Mouse (Mus musculus) CH12.LX (cell line): ENCODE data around the gene Cyb5rl. TPM values are rescaled to one million over a fixed set of nuclear protein-coding genes. Genes with fewer than 3 reads are reported as not detected.

Experiments used
- DNase-seq: peaks from one replicate; pipeline ENCODE4 v3.0.0-alpha.2; 2013; ENCODE audit errors: extremely low read depth
- H3K27ac ChIP-seq: 2 replicates; pipeline ENCODE4 v1.5.1; 2012; ENCODE audit warnings: low read depth, mild to moderate bottlenecking, control low read depth, moderate library complexity; ENCODE audit not compliant: insufficient read depth
- H3K27me3 ChIP-seq: replicated peaks from 2 replicates; pipeline ENCODE3; 2012; ENCODE audit warnings: inconsistent platforms
- H3K36me3 ChIP-seq, 2 experiments: replicated peaks in 1 of 2; 2 replicates each; pipeline versions ENCODE3 to v1.6.1; 2012; ENCODE audit warnings: inconsistent platforms in 1 of 2, low read length in 1 of 2, mild to moderate bottlenecking in 1 of 2, mixed read lengths in 1 of 2, moderate library complexity in 1 of 2; ENCODE audit not compliant: control insufficient read depth in 1 of 2, insufficient read depth in 1 of 2
- H3K4me1 ChIP-seq, 2 experiments: 2 replicates each; pipeline ENCODE4 v1.6.1; 2012; ENCODE audit warnings: inconsistent platforms in 1 of 2, moderate library complexity in 1 of 2; ENCODE audit not compliant: insufficient read depth in 2 of 2, control insufficient read depth in 1 of 2
- H3K4me2 ChIP-seq: 2 replicates; pipeline ENCODE4 v1.6.1; 2012; ENCODE audit warnings: low read depth, mild to moderate bottlenecking, control low read depth; ENCODE audit not compliant: poor library complexity, insufficient read depth, severe bottlenecking
- H3K4me3 ChIP-seq, 3 experiments: fragments of 150-350 bp in 1 of 3; sonication (generic) in 1 of 3; replicated peaks in 1 of 3; 2 replicates each; pipeline versions ENCODE3 to v1.5.1; 2011 to 2012; ENCODE audit warnings: low read depth in 2 of 3, low read length in 2 of 3, mild to moderate bottlenecking in 2 of 3, moderate library complexity in 2 of 3, control low read depth in 1 of 3, improper control_type of control experiment in 1 of 3, inconsistent platforms in 1 of 3, mixed read lengths in 1 of 3; ENCODE audit not compliant: poor library complexity in 1 of 3
- H3K79me2 ChIP-seq: replicated peaks from 2 replicates; pipeline ENCODE4 v1.6.1; 2012; ENCODE audit warnings: mild to moderate bottlenecking, moderate library complexity; ENCODE audit not compliant: control insufficient read depth, poor library complexity, insufficient read depth, severe bottlenecking; ENCODE audit errors: extremely low read depth
- H3K9ac ChIP-seq: 2 replicates; pipeline ENCODE4 v1.6.1; 2012; ENCODE audit warnings: low read depth, mild to moderate bottlenecking, control low read depth, moderate library complexity; ENCODE audit not compliant: insufficient read depth
- H3K9me3 ChIP-seq: replicated peaks from 2 replicates; pipeline ENCODE3; 2012; ENCODE audit warnings: low read length, inconsistent platforms, mixed read lengths
- CHD1 ChIP-seq: IDR thresholded peaks from 2 replicates; pipeline ENCODE4 v1.6.1; 2012; ENCODE audit warnings: low read depth, low read length, improper control_type of control experiment, inconsistent platforms
- CTCF ChIP-seq, 2 experiments: IDR thresholded peaks in 1 of 2; conservative IDR thresholded peaks in 1 of 2; 2 replicates each; pipeline ENCODE4 v1.5.1; 2011 to 2012; ENCODE audit warnings: low read depth in 2 of 2, low read length in 2 of 2, improper control_type of control experiment in 1 of 2, inconsistent platforms in 1 of 2, mild to moderate bottlenecking in 1 of 2, moderate library complexity in 1 of 2
- E2F4 ChIP-seq: IDR thresholded peaks from 2 replicates; pipeline ENCODE4 v1.6.1; 2011; ENCODE audit warnings: low read depth, low read length, improper control_type of control experiment; ENCODE audit not compliant: insufficient replicate concordance
- ELF1 ChIP-seq: IDR thresholded peaks from 2 replicates; pipeline ENCODE4 v1.6.1; 2014; ENCODE audit warnings: low read depth, mild to moderate bottlenecking, inconsistent platforms, low read length, improper control_type of control experiment
- EP300 ChIP-seq: IDR thresholded peaks from 2 replicates; pipeline ENCODE4 v1.6.1; 2011; ENCODE audit warnings: low read length, improper control_type of control experiment
- JUN ChIP-seq: IDR thresholded peaks from 2 replicates; pipeline ENCODE4 v1.6.1; 2011; ENCODE audit warnings: low read depth, mild to moderate bottlenecking, low read length, improper control_type of control experiment, moderate library complexity; ENCODE audit not compliant: insufficient read depth
- JUND ChIP-seq: conservative IDR thresholded peaks from 2 replicates; pipeline ENCODE4 v1.6.1; 2011; ENCODE audit warnings: low read depth, low read length, improper control_type of control experiment
- MAX ChIP-seq: IDR thresholded peaks from 2 replicates; pipeline ENCODE4 v1.6.1; 2011; ENCODE audit warnings: low read length, improper control_type of control experiment
- MAZ ChIP-seq: IDR thresholded peaks from 2 replicates; pipeline ENCODE4 v1.6.1; 2012; ENCODE audit warnings: low read depth, mild to moderate bottlenecking, inconsistent platforms, low read length, improper control_type of control experiment, moderate library complexity
- NELFE ChIP-seq: IDR thresholded peaks from 2 replicates; pipeline ENCODE4 v1.6.1; 2011; ENCODE audit warnings: low read depth, low read length, improper control_type of control experiment
- NRF1 ChIP-seq: IDR thresholded peaks from 2 replicates; pipeline ENCODE4 v1.6.1; 2014; ENCODE audit warnings: low read depth, mild to moderate bottlenecking, inconsistent platforms, low read length, improper control_type of control experiment, moderate library complexity
- POLR2A ChIP-seq: IDR thresholded peaks from 2 replicates; pipeline ENCODE4 v1.6.1; 2011; ENCODE audit warnings: low read depth, mild to moderate bottlenecking, improper control_type of control experiment, low read length
- POLR2AphosphoS2 ChIP-seq: IDR thresholded peaks from 2 replicates; pipeline ENCODE4 v1.6.1; 2011; ENCODE audit warnings: low read depth, low read length, improper control_type of control experiment
- RAD21 ChIP-seq: IDR thresholded peaks from 2 replicates; pipeline ENCODE4 v1.6.1; 2011; ENCODE audit warnings: low read depth, mild to moderate bottlenecking, low read length, improper control_type of control experiment, moderate library complexity
- RCOR1 ChIP-seq: conservative IDR thresholded peaks from 2 replicates; pipeline ENCODE4 v1.6.1; 2012; ENCODE audit warnings: low read depth, mild to moderate bottlenecking, inconsistent platforms, low read length, improper control_type of control experiment
- TCF12 ChIP-seq: IDR thresholded peaks from 2 replicates; pipeline ENCODE4 v1.6.1; 2014; ENCODE audit warnings: low read depth, mild to moderate bottlenecking, inconsistent platforms, low read length, improper control_type of control experiment
- USF1 ChIP-seq: IDR thresholded peaks from 2 replicates; pipeline ENCODE4 v1.6.1; 2014; ENCODE audit warnings: low read depth, mild to moderate bottlenecking, inconsistent platforms, low read length, improper control_type of control experiment
- USF2 ChIP-seq: conservative IDR thresholded peaks from 2 replicates; pipeline ENCODE4 v1.6.1; 2011; ENCODE audit warnings: low read depth, low read length, improper control_type of control experiment
- ZC3H11A ChIP-seq: IDR thresholded peaks from 2 replicates; pipeline ENCODE4 v1.6.1; 2012; ENCODE audit warnings: low read depth, mild to moderate bottlenecking, inconsistent platforms, low read length, improper control_type of control experiment
- ZKSCAN1 ChIP-seq: IDR thresholded peaks from 2 replicates; pipeline ENCODE4 v1.6.1; 2012; ENCODE audit warnings: low read depth, inconsistent platforms, low read length, improper control_type of control experiment, borderline replicate concordance
- ZMIZ1 ChIP-seq: IDR thresholded peaks from 2 replicates; pipeline ENCODE4 v1.6.1; 2012; ENCODE audit warnings: low read depth, mild to moderate bottlenecking, inconsistent platforms, low read length, improper control_type of control experiment
- ZNF384 ChIP-seq: IDR thresholded peaks from 2 replicates; pipeline ENCODE4 v1.6.1; 2012; ENCODE audit warnings: low read depth, low read length, improper control_type of control experiment, inconsistent platforms
- dilution Hi-C: fragments of 300-500 bp; cut with MboI; formaldehyde crosslinking; loops from 2 replicates; pipeline ENCODE4 v1.14.3; 2020; ENCODE audit warnings: low sequenced_read_pairs; ENCODE audit not compliant: extremely low pct_unique_long_range_greater_than_20kb, extremely low pct_ligation_motif_present
- in situ Hi-C: fragments of 300-500 bp; cut with MboI; formaldehyde crosslinking; loops from 3 replicates; pipeline ENCODE4 v1.14.3; 2019; ENCODE audit warnings: low sequenced_read_pairs, low pct_ligation_motif_present, low pct_unique_long_range_greater_than_20kb, mixed read lengths
- polyA plus RNA-seq: library from polyadenylated mRNA; unstranded; fragments of >175 nt; gene quantifications from 2 replicates; pipeline ENCODE4 v1.2.1, GENCODE M21; 2012; ENCODE audit warnings: low read depth; ENCODE audit not compliant: insufficient read length
- total RNA-seq, 2 experiments: library from RNA; depleted of rRNA; stranded (reverse); fragments of 300-350 nt in 1 of 2; fragments of >200 nt in 1 of 2; gene quantifications; 2 replicates each; pipeline ENCODE4 v1.2.3; 2012 to 2014

Gene Cyb5rl
- total and polyA plus RNA-seq, 3 experiments: 14.0 to 22.7 (median 19.3) TPM

GRCm38 (mm10) chr4:107135663-107136062, 68.9 kb downstream of the Cyb5rl start:
- Histone ChIP-seq H3K9ac (no peak overlapping the region), H3K36me3 (peaks cover 12 to 37% of the 10 kb centered on the region in 2 experiments), H3K27ac (no peak overlapping the region), H3K4me3 (no peak overlapping the region), H3K79me2 (no peaks in the 10 kb centered on the region), H3K27me3 (no peaks in the 10 kb centered on the region), H3K9me3 (no peaks in the 10 kb centered on the region), H3K4me2 (no peak overlapping the region), H3K4me1 (peaks cover 4 to 8% of the 10 kb centered on the region in 2 experiments; a peak in 3 of 4 replicates)
- dilution Hi-C loops: no loop called here
- in situ Hi-C loops: no loop called here
- DNase-seq: no peak
- TF ChIP-seq USF2 (no peak), TCF12 (no peak), MAX (no peak), POLR2AphosphoS2 (no peak), ZMIZ1 (no peak), RCOR1 (no peak), ZKSCAN1 (no peak), E2F4 (no peak), NELFE (no peak), JUND (no peak), EP300 (no peak), RAD21 (no peak), POLR2A (no peak), MAZ (no peak), ELF1 (no peak), CTCF (conservative IDR thresholded peaks at IDR 0.05 in 1 of 2, IDR thresholded peaks at IDR 0.05 in 1 of 2; ENCODE audit: low read depth in 2 of 2, low read length in 2 of 2) (no peak), JUN (no peak), ZNF384 (no peak), USF1 (no peak)

GRCm38 (mm10) chr4:107136531-107136930, 69.7 kb downstream of the Cyb5rl start:
- dilution Hi-C loops: no loop called here
- Histone ChIP-seq H3K27ac (no peak overlapping the region), H3K79me2 (no peaks in the 10 kb centered on the region), H3K4me1 (peaks cover 0 to 3% of the 10 kb centered on the region in 2 experiments; a peak in 1 of 4 replicates), H3K4me2 (no peak overlapping the region), H3K4me3 (no peak overlapping the region), H3K36me3 (peaks cover 12 to 44% of the 10 kb centered on the region in 2 experiments), H3K9ac (no peak overlapping the region), H3K27me3 (no peaks in the 10 kb centered on the region), H3K9me3 (no peaks in the 10 kb centered on the region)
- no peak for DNase-seq
- no peak for TF ChIP-seq ZMIZ1
- no peak for TF ChIP-seq CTCF (conservative IDR thresholded peaks at IDR 0.05 in 1 of 2, IDR thresholded peaks at IDR 0.05 in 1 of 2; ENCODE audit: low read depth in 2 of 2, low read length in 2 of 2)
- no peak for TF ChIP-seq MAX
- no peak for TF ChIP-seq NRF1
- no peak for TF ChIP-seq ZC3H11A
- TF ChIP-seq MAZ: no peak
- TF ChIP-seq EP300: no peak
- no peak for TF ChIP-seq CHD1
- no peak for TF ChIP-seq POLR2AphosphoS2
- TF ChIP-seq USF1: no peak
- in situ Hi-C loops: no loop called here

Other genes starting within 250 kb of the Cyb5rl start
- 32.4 and 34.2 TPM in 2 replicates for gene Ssbp3, start 156.3 kb upstream of the Cyb5rl start, total RNA-seq (2012; rRNA removed)
- gene Ssbp3, start 156.3 kb upstream of the Cyb5rl start, total RNA-seq (2014; rRNA removed): 76.2 and 76.5 TPM in 2 replicates
- gene Ssbp3, start 156.3 kb upstream of the Cyb5rl start, polyA plus RNA-seq: 125 and 129 TPM in 2 replicates
- 53.5 and 60.0 TPM in 2 replicates for gene Mrpl37, start 120 bp upstream of the Cyb5rl start, total RNA-seq (2012; rRNA removed)
- gene Mrpl37, start 120 bp upstream of the Cyb5rl start, total RNA-seq (2014; rRNA removed): 45.1 and 53.6 TPM in 2 replicates
- gene Mrpl37, start 120 bp upstream of the Cyb5rl start, polyA plus RNA-seq: 85.2 and 123 TPM in 2 replicates
- 9.9 and 13.4 TPM in 2 replicates for gene Cdcp2, start 29.9 kb downstream of the Cyb5rl start, total RNA-seq (2012; rRNA removed)
- 6.6 and 6.9 TPM in 2 replicates for gene Cdcp2, start 29.9 kb downstream of the Cyb5rl start, total RNA-seq (2014; rRNA removed)
- gene Cdcp2, start 29.9 kb downstream of the Cyb5rl start, polyA plus RNA-seq: 14.7 and 16.9 TPM in 2 replicates
- gene Tmem59, start 111.4 kb downstream of the Cyb5rl start, total RNA-seq (2012; rRNA removed): 54.4 and 71.8 TPM in 2 replicates
- gene Tmem59, start 111.4 kb downstream of the Cyb5rl start, total RNA-seq (2014; rRNA removed): 50.7 and 57.2 TPM in 2 replicates
- 61.9 and 68.5 TPM in 2 replicates for gene Tmem59, start 111.4 kb downstream of the Cyb5rl start, polyA plus RNA-seq
- 16.5 and 19.3 TPM in 2 replicates for gene Tceanc2, start 112.1 kb downstream of the Cyb5rl start, total RNA-seq (2012; rRNA removed)
- 24.8 and 35.4 TPM in 2 replicates for gene Tceanc2, start 112.1 kb downstream of the Cyb5rl start, total RNA-seq (2014; rRNA removed)
- 34.8 and 39.4 TPM in 2 replicates for gene Tceanc2, start 112.1 kb downstream of the Cyb5rl start, polyA plus RNA-seq
- not detected in 2 replicates for gene Ldlrad1, start 142.2 kb downstream of the Cyb5rl start, total RNA-seq (2012; rRNA removed)
- gene Ldlrad1, start 142.2 kb downstream of the Cyb5rl start, total RNA-seq (2014; rRNA removed): not detected in 2 replicates
- not detected in 2 replicates for gene Ldlrad1, start 142.2 kb downstream of the Cyb5rl start, polyA plus RNA-seq
- 13.0 and 13.7 TPM in 2 replicates for gene Lrrc42, start 186.5 kb downstream of the Cyb5rl start, total RNA-seq (2012; rRNA removed)
- gene Lrrc42, start 186.5 kb downstream of the Cyb5rl start, total RNA-seq (2014; rRNA removed): 15.3 and 24.9 TPM in 2 replicates
- gene Lrrc42, start 186.5 kb downstream of the Cyb5rl start, polyA plus RNA-seq: 48.2 and 72.9 TPM in 2 replicates
- gene Hspb11, start 186.6 kb downstream of the Cyb5rl start, total RNA-seq (2012; rRNA removed): 35.4 and 46.3 TPM in 2 replicates
- gene Hspb11, start 186.6 kb downstream of the Cyb5rl start, total RNA-seq (2014; rRNA removed): 38.7 and 40.7 TPM in 2 replicates
- 19.7 and 20.2 TPM in 2 replicates for gene Hspb11, start 186.6 kb downstream of the Cyb5rl start, polyA plus RNA-seq
- 0.25 and 0.38 TPM in 2 replicates for gene Dio1, start 240.2 kb downstream of the Cyb5rl start, total RNA-seq (2012; rRNA removed)
- 1.3 and 1.7 TPM in 2 replicates for gene Dio1, start 240.2 kb downstream of the Cyb5rl start, total RNA-seq (2014; rRNA removed)
- 0.23 and 0.67 TPM in 2 replicates for gene Dio1, start 240.2 kb downstream of the Cyb5rl start, polyA plus RNA-seq
- gene Yipf1, start 247.4 kb downstream of the Cyb5rl start, total RNA-seq (2012; rRNA removed): 47.2 and 49.4 TPM in 2 replicates
- gene Yipf1, start 247.4 kb downstream of the Cyb5rl start, total RNA-seq (2014; rRNA removed): 60.5 and 61.0 TPM in 2 replicates
- 47.2 and 52.8 TPM in 2 replicates for gene Yipf1, start 247.4 kb downstream of the Cyb5rl start, polyA plus RNA-seq